Mouse (Mus musculus) heart, embryonic 14.5 days (tissue): ENCODE measurements around the gene Capn15. TPM values are rescaled to one million over a fixed set of nuclear protein-coding genes. Genes with fewer than 3 reads are reported as not detected.
A peak's percentile ranks its signal among the peaks of the same experiment; 100 is the strongest.

Experiments used
- ATAC-seq: fragments of 200-750 bp; cut with Nextera tagmentation; 2 replicates; pipeline ENCODE4 v1.8.0; 2017; ENCODE audit warnings: low read depth, moderate TSS enrichment; ENCODE audit not compliant: insufficient number of reproducible peaks, insufficient read depth, low FRiP score
- H3K27ac ChIP-seq, 2 experiments: fragments of 200-500 bp in 1 of 2; fragments of 300-500 bp in 1 of 2; sonication (generic) in 1 of 2; replicated peaks in 1 of 2; 2 replicates each; pipeline ENCODE4 v1.5.1; 2012 to 2014; ENCODE audit warnings: low read depth in 2 of 2, low read length in 2 of 2, control low read depth in 1 of 2, mild to moderate bottlenecking in 1 of 2, mixed read lengths in 1 of 2; ENCODE audit not compliant: control insufficient read depth in 1 of 2, insufficient read depth in 1 of 2
- H3K27me3 ChIP-seq: fragments of 300-500 bp; sonication (generic); 2 replicates; pipeline ENCODE4 v1.6.1; 2014; ENCODE audit warnings: mild to moderate bottlenecking, low read length, control low read depth; ENCODE audit not compliant: control insufficient read depth, insufficient read depth
- H3K36me3 ChIP-seq: fragments of 300-500 bp; sonication (generic); 2 replicates; pipeline ENCODE4 v1.6.1; 2014; ENCODE audit warnings: mild to moderate bottlenecking, control low read depth, low read length, mixed read lengths; ENCODE audit not compliant: control insufficient read depth, insufficient read depth
- H3K4me1 ChIP-seq, 2 experiments: fragments of 200-500 bp in 1 of 2; fragments of 300-500 bp in 1 of 2; sonication (generic) in 1 of 2; 2 replicates each; pipeline ENCODE4 v1.6.1; 2012 to 2014; ENCODE audit warnings: low read length in 2 of 2, control low read depth in 1 of 2, mixed read lengths in 1 of 2; ENCODE audit not compliant: control insufficient read depth in 2 of 2, insufficient read depth in 2 of 2
- H3K4me2 ChIP-seq: fragments of 300-500 bp; sonication (generic); 2 replicates; pipeline ENCODE4 v1.6.1; 2014; ENCODE audit warnings: mild to moderate bottlenecking, low read length
- H3K4me3 ChIP-seq, 2 experiments: fragments of 200-500 bp in 1 of 2; fragments of 300-500 bp in 1 of 2; sonication (generic) in 1 of 2; 2 replicates each; pipeline ENCODE4 v1.5.1; 2012 to 2014; ENCODE audit warnings: low read length in 2 of 2, mild to moderate bottlenecking in 2 of 2, control low read depth in 1 of 2, low read depth in 1 of 2, moderate library complexity in 1 of 2; ENCODE audit not compliant: control insufficient read depth in 1 of 2, insufficient read depth in 1 of 2
- H3K9ac ChIP-seq: fragments of 300-500 bp; sonication (generic); 2 replicates; pipeline ENCODE4 v1.6.1; 2014; ENCODE audit warnings: mild to moderate bottlenecking, low read length
- H3K9me3 ChIP-seq: fragments of 300-500 bp; sonication (generic); 2 replicates; pipeline ENCODE4 v1.6.1; 2016; ENCODE audit warnings: low read length, control low read depth; ENCODE audit not compliant: control insufficient read depth
- WGBS: fragments of 180-500 bp; shearing (Covaris S2); extraction: QIAGEN DNeasy Blood & Tissue Kit; methylation state at CpG from one replicate; pipeline ENCODE4 v1.1.7; 2014; 5-methylcytosine and 5-hydroxymethylcytosine counted together
- polyA plus RNA-seq: library from polyadenylated mRNA; unstranded; fragments of >200 nt; fragmentation: Nextera tagmentation; extraction: Ambion mirVana; gene quantifications from 2 replicates; pipeline ENCODE4 v1.2.1, GENCODE M21; 2014

Gene Capn15
- polyA plus RNA-seq, 1 experiment from 2014 or later: 11.3 TPM

DNA sequence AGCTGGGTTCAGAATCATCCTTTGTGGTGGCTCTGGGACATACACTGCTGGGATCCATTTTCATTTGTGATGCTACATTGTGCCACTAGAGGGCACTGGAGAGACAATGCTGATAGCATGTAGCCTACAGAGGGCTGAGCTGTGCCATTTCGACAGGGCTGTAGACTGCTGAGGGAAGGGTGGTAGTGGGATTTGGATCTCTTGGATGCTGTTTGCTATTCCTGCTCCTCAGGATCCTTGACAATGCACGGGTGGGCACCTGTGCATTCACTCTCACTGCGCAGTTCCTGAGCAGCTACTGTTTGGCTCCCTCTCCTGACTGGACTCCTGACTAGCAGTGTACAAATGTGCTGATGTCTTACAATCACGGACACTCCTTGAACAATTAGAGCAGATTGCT lies 23.9 kb upstream of the Capn15 start:
- ATAC-seq: peak; percentile 49; the same call in 1 of the 2 replicates
- peak overlapping the region in 1 of 2 experiments; percentile 71; a peak in 1 of 4 replicates for H3K27ac ChIP-seq
- 26% methylated on average over 4 of the region's 4 CpGs for WGBS
- no peak overlapping the region for H3K9ac ChIP-seq
- no peaks in the 10 kb centered on the region for H3K27me3 ChIP-seq
- H3K4me3 ChIP-seq: no peak overlapping the region
- peaks cover 31% of the 10 kb centered on the region for H3K36me3 ChIP-seq
- no peaks in the 10 kb centered on the region for H3K9me3 ChIP-seq
- H3K4me1 ChIP-seq: peaks cover 3 to 7% of the 10 kb centered on the region in 2 experiments; a peak in 2 of 4 replicates
- H3K4me2 ChIP-seq: no peak overlapping the region

- Histone ChIP-seq H3K9me3 (no peaks in the 10 kb centered on the region), H3K27me3 (no peaks in the 10 kb centered on the region), H3K27ac (peak overlapping the region; percentile 34 to 71; a peak in 3 of 4 replicates), H3K4me2 (no peak overlapping the region), H3K9ac (no peak overlapping the region), H3K4me1 (peaks cover 3 to 7% of the 10 kb centered on the region in 2 experiments; a peak in 2 of 4 replicates), H3K36me3 (peaks cover 30% of the 10 kb centered on the region), H3K4me3 (no peak overlapping the region)
- 59% methylated on average over 7 of the region's 7 CpGs for WGBS
- ATAC-seq: no peak
Observed at GRCm38 (mm10) chr17:26008787-26009186, 23.2 kb upstream of the Capn15 start.

- Histone ChIP-seq H3K9ac (no peak overlapping the region), H3K27ac (peak overlapping the region; percentile 55 to 71), H3K36me3 (peaks cover 30% of the 10 kb centered on the region), H3K4me2 (no peak overlapping the region), H3K9me3 (no peaks in the 10 kb centered on the region), H3K4me3 (no peak overlapping the region), H3K27me3 (no peaks in the 10 kb centered on the region), H3K4me1 (peaks cover 3 to 7% of the 10 kb centered on the region in 2 experiments; a peak in 2 of 4 replicates)
- no peak for ATAC-seq
Observed at GRCm38 (mm10) chr17:26008331-26008730, 22.7 kb upstream of the Capn15 start.

DNA sequence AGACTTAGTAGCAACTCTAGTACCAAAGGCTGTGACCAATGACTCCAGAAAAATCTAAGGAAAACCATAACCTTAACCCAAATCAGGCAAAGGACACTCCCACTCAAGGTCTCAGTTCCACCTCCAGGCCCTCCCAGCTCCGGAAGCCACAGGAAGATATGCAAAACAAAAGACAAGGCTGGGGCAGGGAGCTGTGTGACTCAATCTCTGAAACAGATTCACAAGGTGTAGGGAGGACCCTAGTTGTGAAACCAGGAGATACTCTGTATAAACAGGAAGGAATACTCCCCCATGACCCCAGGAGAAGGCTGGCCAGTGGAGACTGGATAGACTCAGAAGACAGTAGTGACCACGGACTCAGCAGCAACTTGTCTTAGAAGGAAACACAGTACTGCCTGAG lies 22.1 kb upstream of the Capn15 start:
- Histone ChIP-seq H3K4me1 (peaks cover 3 to 7% of the 10 kb centered on the region in 2 experiments; a peak in 2 of 4 replicates), H3K9ac (no peak overlapping the region), H3K27ac (peak overlapping the region; percentile 55 to 71), H3K36me3 (peaks cover 31% of the 10 kb centered on the region), H3K9me3 (no peaks in the 10 kb centered on the region), H3K4me3 (no peak overlapping the region), H3K4me2 (peak overlapping the region; percentile 25; the same call in 1 of the 2 replicates), H3K27me3 (no peaks in the 10 kb centered on the region)
- WGBS: 42% methylated on average over 2 of the region's 2 CpGs
- ATAC-seq: no peak; the same call in 1 of the 2 replicates

GRCm38 (mm10) chr17:26005731-26006450 lies 20.3 kb upstream of the Capn15 start:
- no peaks in the 10 kb centered on the region; a peak in 1 of 4 replicates for H3K4me1 ChIP-seq
- H3K9ac ChIP-seq: no peak overlapping the region
- peak overlapping the region; percentile 29 to 60; a peak in 2 of 4 replicates for H3K27ac ChIP-seq
- no peak overlapping the region for H3K4me2 ChIP-seq
- peaks cover 29% of the 10 kb centered on the region for H3K36me3 ChIP-seq
- WGBS: 61% methylated on average over 10 of the region's 10 CpGs
- H3K9me3 ChIP-seq: no peaks in the 10 kb centered on the region
- ATAC-seq: no peak
- no peaks in the 10 kb centered on the region for H3K27me3 ChIP-seq
- no peak overlapping the region for H3K4me3 ChIP-seq

GRCm38 (mm10) chr17:26004711-26005110 lies 19.1 kb upstream of the Capn15 start:
- ATAC-seq: no peak
- no peaks in the 10 kb centered on the region for H3K27me3 ChIP-seq
- H3K36me3 ChIP-seq: peaks cover 21% of the 10 kb centered on the region
- no peak overlapping the region for H3K27ac ChIP-seq
- H3K4me3 ChIP-seq: no peak overlapping the region
- 87% methylated on average over 15 of the region's 15 CpGs for WGBS
- no peaks in the 10 kb centered on the region; a peak in 1 of 4 replicates for H3K4me1 ChIP-seq
- no peak overlapping the region for H3K4me2 ChIP-seq
- H3K9me3 ChIP-seq: no peaks in the 10 kb centered on the region
- H3K9ac ChIP-seq: no peak overlapping the region

GRCm38 (mm10) chr17:26003864-26004263 lies 18.3 kb upstream of the Capn15 start:
- WGBS: 71% methylated on average over 2 of the region's 2 CpGs

More at GRCm38 (mm10) chr17:26003864-26004263, 18.3 kb upstream of the Capn15 start:
- Histone ChIP-seq H3K4me3 (no peak overlapping the region), H3K36me3 (peaks cover 26% of the 10 kb centered on the region), H3K9ac (no peak overlapping the region), H3K4me2 (no peak overlapping the region), H3K27ac (no peak overlapping the region), H3K4me1 (no peaks in the 10 kb centered on the region; a peak in 1 of 4 replicates), H3K27me3 (no peaks in the 10 kb centered on the region), H3K9me3 (no peaks in the 10 kb centered on the region)
- no peak for ATAC-seq
